Mouse (Mus musculus) hindbrain, embryonic 10.5 days (tissue): ENCODE measurements around the gene Fank1. TPM values are rescaled to one million over a fixed set of nuclear protein-coding genes. Genes with fewer than 3 reads are reported as not detected.
A peak's percentile ranks its signal among the peaks of the same experiment; 100 is the strongest.

Experiments used
- DNase-seq: peaks from one replicate; pipeline ENCODE4 v3.0.0-alpha.2; 2017; ENCODE audit warnings: low spot score
- H3K27ac ChIP-seq: fragments of 300-500 bp; sonication (generic); 2 replicates; pipeline ENCODE4 v1.5.1; 2016; ENCODE audit warnings: mild to moderate bottlenecking, moderate library complexity
- H3K27me3 ChIP-seq: fragments of 300-500 bp; sonication (generic); 2 replicates; pipeline ENCODE4 v1.6.1; 2016; ENCODE audit warnings: mild to moderate bottlenecking; ENCODE audit not compliant: poor library complexity, insufficient read depth, severe bottlenecking
- H3K36me3 ChIP-seq: fragments of 300-500 bp; sonication (generic); 2 replicates; pipeline ENCODE4 v1.6.1; 2016; ENCODE audit warnings: mild to moderate bottlenecking, moderate library complexity
- H3K4me1 ChIP-seq: fragments of 300-500 bp; sonication (generic); replicated peaks from 2 replicates; pipeline ENCODE4 v1.6.1; 2016; ENCODE audit warnings: mild to moderate bottlenecking
- H3K4me3 ChIP-seq: fragments of 300-500 bp; sonication (generic); 2 replicates; pipeline ENCODE4 v1.5.1; 2016; ENCODE audit warnings: mild to moderate bottlenecking, moderate library complexity
- H3K9me3 ChIP-seq: fragments of 300-500 bp; sonication (generic); 2 replicates; pipeline ENCODE4 v1.6.1; 2016; ENCODE audit warnings: mild to moderate bottlenecking, moderate library complexity
- WGBS: fragments of 180-500 bp; shearing (Covaris S2); methylation state at CpG from one replicate; pipeline ENCODE4 v1.1.7; 2016; 5-methylcytosine and 5-hydroxymethylcytosine counted together
- polyA plus RNA-seq: library from polyadenylated mRNA; unstranded; fragments of >200 nt; fragmentation: Nextera tagmentation; extraction: Ambion mirVana; gene quantifications from 2 replicates; pipeline ENCODE4 v1.2.1, GENCODE M21; 2016

Fank1 gene
- polyA plus RNA-seq, 1 experiment from 2014 or later = 3.0 TPM

GRCm38 (mm10) chr7:133775796-133776625 lies 650 bp upstream of the Fank1 start:
- Histone ChIP-seq H3K4me1 (peaks cover 20% of the 10 kb centered on the region), H3K36me3 (no peaks in the 10 kb centered on the region), H3K27me3 (peaks cover 6% of the 10 kb centered on the region; the same call in 1 of the 2 replicates), H3K4me3 (peak overlapping the region; percentile 80), H3K27ac (peak overlapping the region; percentile 88), H3K9me3 (no peaks in the 10 kb centered on the region)
- WGBS = 3% methylated on average over 38 of the region's 38 CpGs
- no peak for DNase-seq

GRCm38 (mm10) chr7:133781583-133781982 lies 4.9 kb downstream of the Fank1 start:
- Histone ChIP-seq H3K27me3 (no peaks in the 10 kb centered on the region), H3K4me1 (peaks cover 6% of the 10 kb centered on the region), H3K9me3 (no peaks in the 10 kb centered on the region), H3K36me3 (no peaks in the 10 kb centered on the region), H3K27ac (no peak overlapping the region), H3K4me3 (no peak overlapping the region)
- no peak for DNase-seq
- 73% methylated on average over 6 of the region's 6 CpGs for WGBS

- no peaks in the 10 kb centered on the region for H3K36me3 ChIP-seq
Observed at GRCm38 (mm10) chr7:133781991-133782390, 5.3 kb downstream of the Fank1 start.

GRCm38 (mm10) chr7:133782717-133783435 lies 6.2 kb downstream of the Fank1 start, which contains the start of gene Dhx32:
Gene Dhx32 (minus strand): TSS chr7:133782726.
- H3K9me3 ChIP-seq = no peaks in the 10 kb centered on the region
- H3K4me3 ChIP-seq = no peak within 1 kb of the TSS
- no peaks in the 10 kb centered on the region for H3K27me3 ChIP-seq
- WGBS = 21% methylated on average over 18 of the region's 18 CpGs
- H3K27ac ChIP-seq = no peak within 1 kb of the TSS
- H3K4me1 ChIP-seq = peaks cover 3% of the 10 kb centered on the region; the same call in 1 of the 2 replicates
- DNase-seq = peak; percentile 68
- no peaks in the 10 kb centered on the region for H3K36me3 ChIP-seq

More at GRCm38 (mm10) chr7:133781991-133782390, 5.3 kb downstream of the Fank1 start:
- Histone ChIP-seq H3K27ac (no peak overlapping the region), H3K27me3 (no peaks in the 10 kb centered on the region), H3K9me3 (no peaks in the 10 kb centered on the region), H3K4me1 (peaks cover 3% of the 10 kb centered on the region; the same call in 1 of the 2 replicates), H3K4me3 (no peak overlapping the region)
- DNase-seq = no peak
- 72% methylated on average over 6 of the region's 6 CpGs for WGBS

GRCm38 (mm10) chr7:133787571-133787970 lies 10.9 kb downstream of the Fank1 start:
- Histone ChIP-seq H3K4me3 (no peak overlapping the region), H3K9me3 (no peaks in the 10 kb centered on the region), H3K27ac (no peak overlapping the region), H3K4me1 (peaks cover 2% of the 10 kb centered on the region; the same call in 1 of the 2 replicates), H3K36me3 (no peaks in the 10 kb centered on the region), H3K27me3 (no peaks in the 10 kb centered on the region)
- DNase-seq = no peak
- WGBS = 85% methylated on average over 6 of the region's 6 CpGs

GRCm38 (mm10) chr7:133788147-133788546 lies 11.5 kb downstream of the Fank1 start:
- DNase-seq = no peak
- WGBS = 84% methylated on average over 3 of the region's 3 CpGs
- Histone ChIP-seq H3K4me1 (no peaks in the 10 kb centered on the region), H3K27ac (no peak overlapping the region), H3K36me3 (no peaks in the 10 kb centered on the region), H3K9me3 (no peaks in the 10 kb centered on the region), H3K4me3 (no peak overlapping the region), H3K27me3 (no peaks in the 10 kb centered on the region)

- no peak for DNase-seq
- no peaks in the 10 kb centered on the region for H3K9me3 ChIP-seq
- WGBS = 89% methylated on average over 4 of the region's 4 CpGs
- no peaks in the 10 kb centered on the region for H3K27me3 ChIP-seq
- no peaks in the 10 kb centered on the region for H3K4me1 ChIP-seq
- H3K36me3 ChIP-seq = no peaks in the 10 kb centered on the region
- no peak overlapping the region for H3K27ac ChIP-seq
- no peak overlapping the region for H3K4me3 ChIP-seq
Observed at GRCm38 (mm10) chr7:133790171-133790570, 13.5 kb downstream of the Fank1 start.

GRCm38 (mm10) chr7:133790608-133791229 lies 14.1 kb downstream of the Fank1 start:
- H3K9me3 ChIP-seq = no peaks in the 10 kb centered on the region

GRCm38 (mm10) chr7:133792771-133793170 lies 16.1 kb downstream of the Fank1 start:
- no peak for DNase-seq
- 57% methylated on average over 1 of the region's 1 CpGs for WGBS
- Histone ChIP-seq H3K36me3 (no peaks in the 10 kb centered on the region), H3K4me1 (0 out of 2 replicates have a peak, but pooled peaks cover 3% of the 10 kb centered on the region), H3K4me3 (no peak overlapping the region), H3K27ac (no peak overlapping the region), H3K27me3 (no peaks in the 10 kb centered on the region), H3K9me3 (no peaks in the 10 kb centered on the region)

More at GRCm38 (mm10) chr7:133790608-133791229, 14.1 kb downstream of the Fank1 start:
- H3K27me3 ChIP-seq = no peaks in the 10 kb centered on the region
- DNase-seq = no peak
- no peaks in the 10 kb centered on the region for H3K4me1 ChIP-seq
- H3K27ac ChIP-seq = no peak overlapping the region
- H3K4me3 ChIP-seq = no peak overlapping the region
- 89% methylated on average over 4 of the region's 4 CpGs for WGBS
- H3K36me3 ChIP-seq = no peaks in the 10 kb centered on the region

- 75% methylated on average over 10 of the region's 10 CpGs for WGBS
Observed at GRCm38 (mm10) chr7:133793248-133794131, 16.8 kb downstream of the Fank1 start.

GRCm38 (mm10) chr7:133794720-133795119 lies 18.1 kb downstream of the Fank1 start:
- H3K36me3 ChIP-seq = no peaks in the 10 kb centered on the region
- H3K27ac ChIP-seq = no peak overlapping the region
- no peaks in the 10 kb centered on the region for H3K9me3 ChIP-seq
- H3K27me3 ChIP-seq = no peaks in the 10 kb centered on the region
- 0 out of 2 replicates have a peak, but pooled peaks cover 3% of the 10 kb centered on the region for H3K4me1 ChIP-seq
- H3K4me3 ChIP-seq = no peak overlapping the region
- 85% methylated on average over 2 of the region's 2 CpGs for WGBS
- DNase-seq = no peak

More at GRCm38 (mm10) chr7:133793248-133794131, 16.8 kb downstream of the Fank1 start:
- H3K27me3 ChIP-seq = no peaks in the 10 kb centered on the region
- no peak overlapping the region for H3K27ac ChIP-seq
- 0 out of 2 replicates have a peak, but pooled peaks cover 3% of the 10 kb centered on the region for H3K4me1 ChIP-seq
- H3K4me3 ChIP-seq = no peak overlapping the region
- DNase-seq = no peak
- H3K36me3 ChIP-seq = no peaks in the 10 kb centered on the region
- no peaks in the 10 kb centered on the region for H3K9me3 ChIP-seq

- WGBS = 82% methylated on average over 5 of the region's 5 CpGs
- DNase-seq = no peak
- H3K27ac ChIP-seq = no peak overlapping the region
- no peaks in the 10 kb centered on the region for H3K9me3 ChIP-seq
- H3K27me3 ChIP-seq = no peaks in the 10 kb centered on the region
- no peaks in the 10 kb centered on the region for H3K36me3 ChIP-seq
- H3K4me1 ChIP-seq = 0 out of 2 replicates have a peak, but pooled peaks cover 3% of the 10 kb centered on the region
- no peak overlapping the region for H3K4me3 ChIP-seq
Observed at GRCm38 (mm10) chr7:133799928-133800327, 23.3 kb downstream of the Fank1 start.
